Mouse (Mus musculus) lung, adult 18-20 months (tissue): ENCODE data around the gene Qsox2.

Source experiments
- DNase-seq, 2 experiments: peaks; one replicate each; pipeline ENCODE4 v3.0.0; 2022; ENCODE audit warnings: mixed read lengths in 2 of 2

Gene Qsox2

DNA sequence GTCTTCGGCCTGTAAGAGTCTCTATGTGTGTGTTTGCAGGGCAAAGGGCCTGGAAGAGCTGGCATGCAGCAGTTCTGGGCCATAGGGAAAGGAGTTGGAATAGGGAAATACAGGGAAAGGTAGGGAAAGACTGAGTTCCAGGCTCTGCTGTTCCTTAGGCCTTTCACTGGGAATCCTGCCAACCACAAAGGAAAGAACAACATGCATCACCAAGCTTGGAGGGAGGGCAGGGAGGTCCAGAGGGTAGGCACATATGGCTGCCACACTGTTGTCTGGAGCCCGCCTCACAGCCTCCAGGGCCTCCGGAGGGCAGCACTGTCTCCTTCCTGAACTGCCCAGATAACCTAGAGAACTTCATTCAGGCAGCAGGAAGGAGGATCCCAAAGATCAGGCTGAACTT, 13.4 kb downstream of the Qsox2 start:
- DNase-seq: no peak

DNA sequence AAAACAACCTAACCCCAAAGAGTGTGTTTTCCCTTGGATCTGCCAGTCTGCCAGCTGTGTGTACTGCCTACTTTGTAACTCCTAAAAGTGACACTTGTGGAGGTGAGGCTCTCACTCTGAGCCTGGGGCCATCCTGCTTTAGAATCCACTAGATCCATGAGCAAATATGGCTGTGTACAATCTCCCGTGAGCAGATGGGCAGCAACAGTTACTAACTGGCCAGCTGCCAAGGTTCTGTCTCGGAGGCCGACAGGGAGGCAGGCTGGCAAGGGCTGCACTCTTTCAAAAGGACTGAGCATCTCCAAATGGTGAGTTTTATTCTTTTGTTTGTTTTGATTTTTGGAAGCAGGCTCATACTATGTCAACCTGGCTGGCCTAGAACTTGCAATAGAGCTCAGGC, 22.8 kb downstream of the Qsox2 start:
- DNase-seq: no peak

DNA sequence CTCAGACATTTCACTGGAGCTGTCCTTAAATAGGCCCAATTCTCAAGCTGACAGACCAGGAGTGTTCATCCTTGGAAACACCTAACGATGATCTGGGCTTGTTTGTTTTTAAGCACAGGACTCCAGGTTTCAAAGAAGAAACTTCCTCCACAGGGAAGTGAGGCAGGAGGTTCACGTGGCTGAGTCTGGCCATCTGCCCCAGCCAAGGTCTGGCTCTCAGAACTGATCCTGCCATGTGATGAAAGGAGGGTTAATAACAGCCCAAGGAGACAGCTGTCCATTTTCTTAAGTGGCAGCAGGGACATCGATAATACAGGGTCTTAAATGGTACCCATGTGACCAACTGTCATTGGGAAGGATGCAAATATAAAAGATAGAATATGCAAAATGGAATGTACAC, 27.8 kb downstream of the Qsox2 start:
- DNase-seq: no peak

DNA sequence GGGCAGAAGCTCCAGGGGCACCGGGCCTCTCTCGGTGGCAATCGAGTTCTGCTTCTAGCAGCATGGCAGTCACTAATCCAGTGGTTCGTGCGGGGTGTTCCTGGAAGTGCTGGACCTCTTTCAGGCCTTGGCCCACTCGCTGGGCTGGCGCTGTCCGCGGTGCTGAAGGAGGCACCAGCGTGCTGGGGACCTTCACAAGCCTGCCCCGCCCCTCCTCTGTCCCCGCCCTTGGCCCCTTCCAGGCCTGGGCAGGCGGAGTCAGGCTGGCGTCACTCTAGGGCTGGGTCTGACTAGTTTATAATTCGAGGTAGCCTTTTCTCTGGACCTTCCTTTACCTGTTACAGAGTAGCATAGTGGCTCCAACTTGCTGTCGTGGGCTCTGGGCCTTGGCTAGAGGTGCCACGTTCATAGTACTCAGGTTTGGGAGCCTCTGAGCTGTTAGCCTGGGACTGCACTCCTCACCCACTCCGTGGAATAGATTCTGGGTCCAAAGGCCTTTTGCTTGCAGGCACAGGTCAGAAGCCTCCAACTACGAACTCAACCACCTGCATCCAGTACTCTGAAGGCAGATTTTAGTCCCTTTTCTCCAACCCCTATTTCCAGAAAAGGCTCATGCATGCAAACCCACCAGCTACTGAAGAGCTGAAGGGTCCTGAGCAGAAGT, 29.1 kb downstream of the Qsox2 start, which contains the start of gene Lhx3:
TSS of gene Lhx3 (minus strand) at position 164 of the 664 bp plus-strand sequence.
- peak; percentile 75 to 84 for DNase-seq

DNA sequence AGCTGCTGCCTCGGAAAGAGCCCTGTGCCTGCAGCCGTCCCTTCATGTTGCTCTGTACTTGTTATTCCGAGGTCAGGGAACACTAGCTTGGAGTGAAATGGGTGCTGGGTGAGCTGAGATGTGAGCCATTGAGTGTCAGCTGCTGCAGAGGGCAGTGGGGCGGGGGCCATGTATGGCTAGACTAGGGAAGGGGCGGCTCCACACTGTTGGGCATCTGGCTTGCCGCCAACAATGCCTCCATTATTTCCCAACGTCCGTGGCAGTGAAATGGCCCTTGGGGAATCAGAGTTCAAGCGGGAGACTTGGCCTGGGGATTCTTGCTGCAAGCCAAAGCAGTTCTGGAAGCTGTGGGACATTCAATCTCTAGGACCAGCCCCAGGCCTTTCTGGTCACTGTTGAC, 29.8 kb downstream of the Qsox2 start:
- DNase-seq: no peak

DNA sequence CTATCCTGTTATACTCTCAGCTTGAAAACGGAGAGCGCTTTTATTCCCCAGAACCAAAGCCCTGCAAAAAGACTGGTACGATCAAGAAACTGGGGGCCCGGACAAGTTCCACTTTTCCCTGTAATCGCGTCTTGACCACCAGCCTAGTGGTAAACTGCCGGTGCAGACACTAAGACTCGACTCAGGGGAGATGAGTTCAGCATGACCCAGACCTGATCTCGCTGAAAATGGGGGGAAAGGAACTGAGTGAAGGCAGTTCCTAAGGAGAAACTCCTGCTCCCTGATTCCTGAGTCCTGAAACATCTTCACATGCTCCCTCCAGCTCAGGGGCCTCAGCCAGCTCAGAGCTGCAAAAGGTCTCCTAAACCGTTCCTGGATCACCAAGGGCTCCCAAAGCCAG, 31.6 kb downstream of the Qsox2 start:
- no peak for DNase-seq

DNA sequence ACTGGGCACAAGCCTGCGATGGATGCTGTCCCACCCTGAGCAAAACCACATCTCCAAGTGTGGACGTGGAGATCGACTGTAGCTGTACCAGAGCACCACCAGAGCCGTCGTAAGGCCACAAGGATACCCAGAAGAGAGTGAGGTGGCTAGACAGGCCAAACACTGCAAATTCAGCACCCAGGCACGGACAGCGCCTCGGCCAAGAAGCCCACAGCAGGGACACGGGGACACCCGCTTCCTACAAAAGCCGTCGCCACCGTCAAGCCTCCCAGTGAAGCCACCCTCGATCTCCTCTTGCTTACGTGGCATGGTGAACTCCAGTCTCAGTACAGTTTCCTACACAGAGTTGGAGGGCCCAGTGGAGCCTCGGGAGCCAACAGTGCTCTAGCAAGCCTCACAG, 32.2 kb downstream of the Qsox2 start:
- no peak for DNase-seq

DNA sequence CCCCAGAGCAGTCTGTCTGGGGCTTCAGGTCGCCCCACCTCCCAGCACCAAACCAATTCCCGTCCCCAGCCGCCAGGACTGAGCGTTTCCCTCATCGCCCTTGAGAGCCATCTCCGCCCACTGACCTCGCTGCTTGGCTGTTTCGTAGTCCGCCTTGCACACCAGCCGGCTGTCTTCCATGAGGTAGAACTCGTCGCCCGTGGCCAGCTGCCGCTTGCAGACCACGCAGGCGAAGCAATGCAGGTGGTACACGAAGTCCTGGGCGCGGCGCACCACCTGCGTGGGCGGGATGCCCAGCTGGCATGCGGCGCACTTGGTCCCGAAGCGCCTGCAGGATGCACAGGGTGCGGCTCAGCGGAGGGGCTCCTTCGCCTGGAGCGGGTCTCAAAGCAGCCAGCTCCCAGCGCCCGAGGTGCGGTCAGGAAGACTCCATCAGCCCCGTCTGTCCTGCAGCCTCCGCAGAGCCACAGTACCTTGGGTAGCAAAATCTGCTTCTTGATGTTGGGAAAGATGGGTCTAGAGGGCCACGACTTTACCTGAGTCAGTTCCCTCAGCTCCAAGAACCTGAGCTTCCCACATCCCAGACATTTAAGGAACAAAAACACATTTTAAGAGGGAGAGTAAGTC, 34.4 kb downstream of the Qsox2 start:
- DNase-seq: no peak

DNA sequence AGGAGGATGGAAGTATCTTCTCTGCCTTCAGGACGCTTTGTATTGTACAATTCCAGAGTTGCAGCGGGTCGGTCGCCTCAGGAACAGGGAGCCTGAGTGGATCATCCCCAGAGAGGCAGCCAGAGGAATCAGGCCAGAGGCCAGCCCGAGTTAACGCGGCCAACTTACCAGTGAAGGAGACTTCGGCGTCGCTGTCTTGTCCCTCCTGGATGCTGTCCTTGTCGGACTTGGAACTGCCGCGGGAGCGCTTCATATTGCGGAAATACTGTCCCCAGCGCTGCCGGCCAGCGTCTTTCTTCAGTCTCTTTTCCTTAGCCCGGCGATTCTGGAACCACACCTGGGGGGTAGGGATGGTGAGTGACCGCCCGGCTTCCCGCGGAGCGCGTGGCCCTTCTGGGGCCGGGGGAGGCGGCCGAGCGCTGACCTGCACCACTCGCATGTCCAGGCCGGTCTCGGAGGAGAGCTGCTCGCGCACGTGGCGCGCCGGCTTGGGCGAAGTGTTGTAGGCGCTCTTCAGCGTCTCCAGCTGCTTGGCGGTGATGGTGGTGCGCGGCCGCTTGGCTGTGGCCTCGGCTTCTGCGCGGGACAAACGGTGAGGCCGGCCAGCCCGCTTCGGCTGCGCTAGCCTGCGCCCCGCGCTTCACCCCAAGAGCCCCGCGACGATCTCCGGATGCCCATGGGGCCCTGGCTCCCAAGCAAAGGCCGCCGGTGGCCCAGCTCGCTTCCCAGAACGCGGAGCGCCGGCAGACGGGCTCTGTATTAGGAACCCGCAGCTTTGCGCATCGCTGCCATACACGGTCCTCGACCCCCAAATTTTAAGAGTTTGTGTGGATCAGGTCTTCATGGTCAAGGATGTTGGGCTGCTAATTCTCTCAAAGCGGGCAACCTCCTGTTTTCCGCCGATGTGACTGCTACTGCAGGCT, 35.1 kb downstream of the Qsox2 start:
- DNase-seq: no peak

DNA sequence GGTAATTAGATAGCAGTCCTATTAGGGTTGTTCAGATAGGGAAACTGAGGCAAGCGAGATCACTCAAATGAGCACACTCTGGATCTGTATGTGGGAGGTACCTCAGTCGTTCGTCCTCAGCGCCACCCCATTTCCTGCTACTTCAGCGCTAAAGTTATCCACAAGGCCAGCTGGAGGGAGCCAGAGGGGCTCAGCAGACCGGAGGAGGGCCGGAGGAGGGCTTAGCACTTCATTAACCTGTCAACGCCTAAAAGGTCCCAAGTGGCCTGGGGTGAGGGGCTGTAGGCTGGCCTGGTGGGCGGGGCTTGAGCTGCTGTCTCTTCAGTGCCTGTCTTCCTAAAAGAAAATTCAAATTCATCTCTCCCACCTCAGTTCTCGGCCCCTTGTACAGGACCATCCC, 38.8 kb downstream of the Qsox2 start:
- no peak for DNase-seq

DNA sequence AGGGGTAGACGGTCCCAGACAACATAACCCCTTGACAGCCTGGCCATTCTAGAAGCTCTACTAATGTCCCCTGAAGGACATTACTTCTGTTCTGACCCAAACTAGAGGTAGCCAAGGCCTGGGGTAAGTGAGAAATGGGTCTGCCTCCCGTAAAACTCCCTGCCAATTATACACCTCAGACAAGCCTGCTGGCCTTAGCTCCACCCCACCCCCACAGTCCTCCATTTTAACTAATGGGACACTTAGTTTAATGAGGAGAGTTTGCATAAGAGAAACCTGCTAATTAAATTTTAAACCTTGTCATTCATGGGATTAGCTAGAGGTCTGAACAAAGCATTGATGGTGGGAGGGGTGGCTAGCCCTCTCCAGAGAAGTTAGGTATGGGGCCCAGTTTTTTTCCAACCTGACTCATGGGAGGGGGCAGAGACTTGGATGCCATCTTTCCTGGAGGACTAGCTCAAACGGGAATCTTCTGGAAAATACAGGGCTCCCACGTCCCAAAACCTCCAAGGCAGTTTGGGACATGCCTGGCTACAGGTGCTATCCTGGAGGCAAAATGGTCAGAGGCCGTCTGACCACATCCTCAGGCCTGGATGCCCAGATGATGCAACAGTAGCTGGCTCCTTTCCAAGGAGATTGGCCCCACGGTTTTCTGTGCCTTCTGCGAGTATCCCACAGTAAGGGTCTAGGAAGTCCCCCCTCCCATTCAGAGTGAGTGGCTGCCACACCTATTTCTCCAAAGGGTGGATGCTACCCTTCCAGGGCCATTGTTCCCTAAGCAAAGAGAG, 42.6 kb downstream of the Qsox2 start:
- no peak for DNase-seq

DNA sequence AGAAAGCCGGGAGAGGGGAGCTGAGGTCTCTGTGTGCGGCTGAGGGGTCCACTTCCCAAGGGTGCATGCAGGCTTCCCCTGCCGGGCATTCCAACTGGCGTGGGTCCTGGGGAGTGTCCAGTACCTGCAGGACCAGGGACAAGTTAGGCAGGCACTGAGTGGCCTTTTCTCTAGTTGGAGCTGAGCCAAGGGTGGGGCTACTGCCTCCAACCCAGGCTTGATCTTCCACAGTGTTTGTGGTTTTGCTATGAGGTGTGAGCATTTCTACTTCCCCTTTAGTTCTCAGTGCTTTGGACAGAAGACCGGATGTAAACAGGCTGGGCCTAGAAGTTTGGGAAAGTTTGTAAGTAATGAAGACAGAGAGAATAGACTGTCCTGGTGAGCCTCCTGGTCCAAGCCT, 48.8 kb downstream of the Qsox2 start:
- peak; percentile 56 to 78 for DNase-seq

DNA sequence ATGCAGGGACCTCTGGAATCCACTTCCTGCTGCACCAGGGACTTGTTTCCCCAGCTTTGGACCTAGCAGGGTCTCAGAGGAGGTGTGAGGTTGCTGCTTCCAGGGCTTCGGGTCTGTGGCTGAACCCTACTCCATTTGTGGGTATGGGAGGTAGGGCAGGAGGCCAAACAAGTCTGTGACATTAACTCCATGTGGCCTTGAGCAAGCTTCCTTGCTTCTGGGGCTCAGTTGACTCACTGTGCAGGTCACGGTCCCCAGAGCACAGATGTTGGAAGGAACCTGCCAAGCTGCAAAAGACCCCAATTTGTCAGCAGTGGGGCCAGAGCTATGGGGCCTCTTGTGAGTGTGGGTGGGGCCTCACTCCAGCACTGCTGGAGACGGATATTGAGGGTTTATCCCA, 53.0 kb downstream of the Qsox2 start:
- DNase-seq: no peak

DNA sequence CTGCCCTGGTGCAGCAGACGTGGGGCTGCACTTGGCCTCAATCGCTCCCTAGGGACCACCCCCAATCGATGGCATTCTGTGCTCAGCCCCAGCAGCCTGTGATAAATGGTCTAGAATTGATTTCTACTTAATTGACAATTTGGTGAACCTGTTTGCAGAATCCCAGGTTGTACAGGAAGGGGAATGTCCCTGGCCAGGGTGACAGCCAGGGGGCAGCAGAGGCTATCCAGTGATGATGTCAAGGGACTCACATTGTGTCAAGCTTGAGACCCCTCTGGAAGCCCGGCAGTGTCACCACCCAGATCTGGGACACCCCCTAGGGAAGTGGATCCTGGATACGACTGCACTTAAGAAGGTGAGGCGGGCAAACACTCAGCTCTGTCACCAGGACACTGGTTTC, 54.7 kb downstream of the Qsox2 start:
- peak; percentile 16 to 38 for DNase-seq

DNA sequence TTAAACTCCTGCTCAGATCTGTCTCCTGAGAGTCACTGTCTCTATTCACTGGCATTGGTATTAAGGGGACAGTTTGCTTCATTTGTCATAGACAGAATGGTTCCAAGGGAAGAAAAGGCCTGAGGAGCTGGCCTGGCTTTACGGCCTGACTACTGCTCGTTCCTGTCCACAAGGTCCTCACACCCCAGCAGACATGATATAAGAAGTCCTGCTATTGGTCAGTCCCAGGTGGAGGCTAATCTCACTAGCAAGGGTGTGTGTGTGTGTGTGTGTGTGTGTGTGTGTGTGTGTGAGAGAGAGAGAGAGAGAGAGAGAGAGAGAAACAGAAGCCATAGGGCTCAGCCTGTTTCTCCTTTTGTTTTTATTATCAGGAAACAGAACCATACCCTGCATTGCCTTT, 60.1 kb downstream of the Qsox2 start:
- no peak for DNase-seq

DNA sequence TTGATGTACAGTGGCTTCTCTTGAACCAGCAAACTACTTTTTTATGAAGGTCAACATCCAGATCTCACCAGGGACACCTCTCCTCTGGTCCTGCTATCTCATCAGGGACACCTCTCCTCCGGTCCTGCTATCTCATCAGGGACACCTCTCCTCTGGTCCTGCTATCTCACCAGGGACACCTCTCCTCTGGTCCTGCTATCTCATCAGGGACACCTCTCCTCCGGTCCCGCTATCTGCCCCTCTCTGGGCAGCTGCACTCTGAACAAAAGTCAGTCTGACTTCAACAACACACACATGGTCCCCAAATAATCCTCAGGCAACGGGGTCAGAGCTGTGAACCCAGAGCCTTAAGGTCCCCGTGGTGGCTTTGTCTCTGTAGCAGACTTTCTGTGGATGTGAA, 60.6 kb downstream of the Qsox2 start:
- no peak for DNase-seq

DNA sequence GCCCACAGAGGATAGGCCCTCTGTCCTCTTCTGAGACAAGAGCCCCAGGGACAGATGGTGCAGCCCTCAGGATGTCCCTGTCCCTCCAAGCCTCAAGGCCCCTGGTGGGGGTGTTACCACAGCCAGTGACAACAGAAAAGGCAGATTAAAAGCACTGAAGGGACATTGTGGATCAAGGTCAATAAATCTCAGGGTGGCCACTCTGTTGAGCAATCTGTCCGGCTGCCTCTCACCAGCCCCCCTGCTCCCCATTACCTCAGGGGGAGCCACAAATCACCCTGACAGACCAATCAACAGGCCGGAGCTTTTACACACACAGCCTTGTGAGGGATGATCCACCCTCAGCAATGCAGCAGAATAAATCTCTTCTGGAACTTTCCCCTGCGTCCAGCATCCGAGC, 62.1 kb downstream of the Qsox2 start:
- no peak for DNase-seq

DNA sequence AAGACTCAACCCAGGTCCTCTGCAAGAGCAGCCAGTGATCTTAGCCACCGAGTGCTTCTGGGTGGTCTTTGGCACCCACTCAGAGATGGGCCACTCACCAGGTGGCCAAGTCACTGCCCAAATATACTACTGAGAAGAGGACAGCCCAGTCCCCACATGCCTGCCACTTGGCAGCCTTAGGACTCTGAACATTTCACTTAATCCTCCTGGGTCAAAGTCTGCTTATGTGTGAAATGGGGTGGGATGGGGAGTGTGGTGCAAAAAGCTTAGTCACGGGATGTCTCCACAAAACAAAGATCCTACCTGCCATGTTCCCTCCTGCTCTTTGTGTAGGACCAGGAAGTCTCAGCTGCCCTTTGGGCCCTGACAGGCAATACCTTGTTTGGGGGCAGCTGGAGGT, 65.2 kb downstream of the Qsox2 start:
- DNase-seq: no peak

DNA sequence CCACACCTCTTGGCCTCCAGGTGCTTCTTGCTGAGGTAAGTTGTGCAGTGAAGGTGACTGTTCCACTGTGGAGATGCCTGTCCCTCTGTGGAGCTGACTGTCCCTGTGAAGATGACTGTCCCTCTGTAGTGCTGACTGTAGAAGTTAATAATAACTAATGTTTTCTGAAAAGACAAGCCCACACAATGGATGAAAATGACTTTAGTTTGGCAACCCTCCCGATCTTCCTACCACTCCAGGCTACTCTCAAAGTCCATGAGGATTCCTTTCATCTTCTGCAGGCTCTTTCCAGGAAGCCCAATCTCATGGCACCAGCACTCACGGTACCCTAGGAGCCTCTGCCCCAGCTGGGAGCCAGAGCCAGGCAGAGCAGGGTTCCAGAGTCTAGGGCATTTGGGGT, 66.9 kb downstream of the Qsox2 start:
- no peak for DNase-seq

DNA sequence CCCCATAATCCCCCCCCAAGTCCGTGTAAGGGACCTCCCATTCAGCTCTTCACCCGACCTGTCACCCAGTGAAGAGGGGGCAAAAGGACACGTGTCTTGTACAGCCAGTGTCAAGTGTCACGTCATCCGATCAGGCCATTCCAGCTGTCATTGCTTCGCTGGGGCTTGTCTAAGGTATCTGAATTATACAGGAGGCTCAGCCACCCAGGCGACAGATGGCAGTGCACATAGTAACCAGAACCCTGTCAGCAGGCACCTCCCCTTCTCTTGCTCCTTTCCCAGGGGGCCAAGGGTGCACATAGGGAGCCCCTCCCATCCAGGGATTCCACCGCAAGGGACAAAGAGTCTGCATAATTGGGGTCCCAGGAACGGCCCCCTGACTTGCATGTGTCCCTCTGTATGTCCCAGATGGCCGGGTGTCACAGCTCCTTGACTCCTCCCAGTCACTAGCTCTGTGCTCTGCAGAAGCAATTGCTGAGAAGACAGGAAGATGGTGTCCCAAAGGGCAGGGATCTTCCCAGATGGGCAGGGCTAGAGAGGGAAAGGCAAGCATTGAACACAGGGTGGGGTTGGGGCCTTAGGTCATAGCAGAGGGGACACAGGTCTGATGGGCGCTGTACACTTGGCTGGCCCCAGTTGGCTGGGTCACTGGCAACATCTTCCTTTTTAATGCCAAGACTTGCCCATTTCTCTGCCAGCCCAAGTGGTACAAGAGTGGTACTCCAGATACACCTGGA, 68.3 kb downstream of the Qsox2 start:
- DNase-seq: no peak

DNA sequence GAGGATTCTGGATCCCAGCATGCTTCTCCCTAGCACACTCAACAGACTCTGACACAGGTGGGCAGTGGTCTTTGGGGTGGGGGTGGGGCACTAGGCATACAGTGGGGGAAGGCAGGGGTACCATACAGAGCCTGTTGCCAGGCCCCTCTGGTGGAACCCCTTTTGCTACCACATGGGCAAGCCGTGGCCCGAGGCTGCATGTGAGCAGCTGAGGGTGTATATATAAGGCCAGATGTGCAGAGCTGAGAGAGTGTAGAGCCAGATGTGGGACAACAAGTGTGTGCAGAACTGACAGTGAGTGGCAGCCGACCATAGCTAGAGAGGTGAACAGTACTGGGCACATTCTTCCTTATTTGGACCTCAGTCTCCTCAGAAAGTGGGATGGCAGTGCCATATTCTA, 70.4 kb downstream of the Qsox2 start:
- DNase-seq: no peak
